Mouse (Mus musculus) ES-CJ7 (cell line): ENCODE results near the gene Atp13a5.
A peak's percentile ranks its signal among the peaks of the same experiment; 100 is the strongest.

Experiments
- DNase-seq: peaks from one replicate; pipeline ENCODE4 v3.0.0; 2011; ENCODE audit warnings: low read depth, low spot score

Atp13a5 gene

DNA sequence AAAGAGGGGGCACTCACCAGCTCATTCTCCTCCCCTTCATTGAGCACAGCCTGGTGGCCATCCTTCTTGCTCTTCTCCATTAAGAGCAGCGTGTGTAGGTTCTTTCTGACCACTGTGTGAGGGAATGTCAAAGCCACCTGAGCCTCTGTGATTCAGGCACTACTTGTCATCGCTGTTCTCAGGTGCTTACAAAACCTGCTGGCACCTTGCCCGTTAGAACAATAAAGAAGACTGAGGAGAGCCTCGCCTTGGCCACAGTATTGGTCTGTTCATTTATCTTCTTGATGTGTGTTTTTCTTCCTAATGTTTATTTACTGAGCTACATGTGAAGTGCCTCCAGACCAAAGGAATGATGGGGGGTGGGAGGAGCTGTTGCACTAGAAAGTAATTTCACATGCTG is at the start of gene Atp13a5:
Gene Atp13a5, minus strand, starts transcription at position 275 of the 400 bp plus-strand sequence.
- DNase-seq, result no peak

DNA sequence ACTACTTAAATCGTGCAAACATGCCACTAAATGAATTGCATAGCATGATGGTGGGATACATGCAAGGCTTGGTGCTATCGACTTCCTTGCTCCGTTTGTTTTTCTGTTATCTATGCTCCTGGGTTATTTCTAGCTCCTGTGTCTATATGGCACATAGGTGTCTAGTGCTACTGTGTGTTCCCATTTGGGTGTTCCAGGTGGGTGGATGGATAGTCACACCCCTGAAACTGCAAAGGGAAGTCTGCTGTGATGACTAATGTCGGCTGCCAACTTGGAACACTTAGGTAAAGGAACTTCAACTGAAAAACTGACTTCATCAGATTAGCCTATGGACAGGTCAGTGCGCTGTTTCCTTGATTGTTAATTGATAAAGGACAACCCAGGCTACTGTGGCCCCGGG is 36.3 kb upstream of the Atp13a5 start:
- DNase-seq, result no peak

DNA sequence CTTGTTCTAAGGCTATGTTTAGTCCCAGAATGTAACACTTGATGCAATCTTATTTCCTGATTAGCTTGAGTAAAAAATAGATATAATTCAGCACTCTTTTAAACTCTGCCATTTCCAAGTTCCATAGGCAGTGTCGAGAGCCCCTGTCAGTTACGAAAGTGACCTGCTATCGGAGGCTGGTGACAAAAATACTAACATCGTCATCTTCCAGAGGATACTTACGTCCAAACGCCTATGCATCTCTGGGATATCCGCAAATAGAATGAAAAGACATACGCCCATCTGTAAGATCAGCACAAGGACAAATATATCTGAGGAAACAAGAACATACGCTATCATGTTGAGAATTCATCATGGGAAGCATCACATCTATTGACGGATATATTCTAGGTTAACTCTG is 28.8 kb upstream of the Atp13a5 start:
- DNase-seq, result no peak

DNA sequence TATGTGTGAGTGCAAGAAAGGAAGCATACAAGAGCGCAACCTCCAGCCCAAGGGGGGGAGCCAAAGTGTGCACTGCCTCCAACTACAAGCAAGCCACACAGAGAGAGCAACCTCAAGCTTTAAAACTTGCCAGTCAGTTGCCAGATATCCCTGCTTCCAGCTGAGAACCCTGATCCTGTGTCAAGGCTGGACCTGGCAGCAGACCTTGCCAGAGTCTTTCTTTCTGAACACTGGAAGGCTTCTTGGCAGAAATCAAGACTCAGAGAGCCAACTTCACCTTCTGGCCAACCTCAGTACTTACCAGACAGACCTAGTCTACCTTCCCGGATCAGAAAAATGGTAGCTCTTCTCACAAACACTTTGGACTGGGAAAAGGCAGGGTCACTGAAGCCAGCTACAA is 20.5 kb upstream of the Atp13a5 start:
- no peak for DNase-seq

DNA sequence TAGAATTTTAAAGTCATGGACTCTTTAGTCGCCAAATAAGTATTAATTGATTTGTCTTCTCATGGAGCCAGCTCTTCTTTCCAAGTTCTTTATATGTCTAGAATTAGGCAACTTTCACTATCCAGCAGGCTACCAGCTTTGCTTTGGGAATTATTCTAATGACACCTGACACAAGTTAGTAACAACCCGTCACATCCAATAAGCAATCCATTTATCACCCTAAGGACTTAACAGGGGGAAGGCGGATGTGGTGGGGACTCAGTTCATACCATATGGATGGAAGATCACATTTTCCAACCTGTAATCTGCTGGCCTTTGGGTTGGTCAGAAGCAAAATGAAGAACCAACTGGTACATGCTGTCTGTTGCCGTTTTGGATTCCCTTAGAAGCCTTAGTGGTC is 6.2 kb upstream of the Atp13a5 start:
- DNase-seq, result no peak

DNA sequence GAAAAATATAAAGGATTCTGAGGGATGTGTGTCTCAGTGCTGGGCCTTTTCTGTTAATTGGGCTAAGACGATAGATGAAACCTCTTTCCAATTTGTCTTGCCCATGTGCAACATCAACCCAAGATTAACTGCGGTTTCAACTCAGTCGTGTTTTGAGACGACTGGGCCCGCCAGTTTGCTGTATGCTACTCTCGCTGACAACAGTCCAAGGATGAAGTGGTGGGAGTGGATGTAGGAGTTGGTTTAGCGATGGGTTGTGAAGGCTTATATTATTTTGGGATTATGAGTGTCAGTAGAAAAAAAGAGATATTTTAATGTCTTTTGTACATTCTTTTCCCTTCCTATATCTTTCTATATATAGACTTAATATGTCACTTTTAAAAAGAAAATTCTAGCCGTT is 3.9 kb downstream of the Atp13a5 start:
- DNase-seq, result no peak

DNA sequence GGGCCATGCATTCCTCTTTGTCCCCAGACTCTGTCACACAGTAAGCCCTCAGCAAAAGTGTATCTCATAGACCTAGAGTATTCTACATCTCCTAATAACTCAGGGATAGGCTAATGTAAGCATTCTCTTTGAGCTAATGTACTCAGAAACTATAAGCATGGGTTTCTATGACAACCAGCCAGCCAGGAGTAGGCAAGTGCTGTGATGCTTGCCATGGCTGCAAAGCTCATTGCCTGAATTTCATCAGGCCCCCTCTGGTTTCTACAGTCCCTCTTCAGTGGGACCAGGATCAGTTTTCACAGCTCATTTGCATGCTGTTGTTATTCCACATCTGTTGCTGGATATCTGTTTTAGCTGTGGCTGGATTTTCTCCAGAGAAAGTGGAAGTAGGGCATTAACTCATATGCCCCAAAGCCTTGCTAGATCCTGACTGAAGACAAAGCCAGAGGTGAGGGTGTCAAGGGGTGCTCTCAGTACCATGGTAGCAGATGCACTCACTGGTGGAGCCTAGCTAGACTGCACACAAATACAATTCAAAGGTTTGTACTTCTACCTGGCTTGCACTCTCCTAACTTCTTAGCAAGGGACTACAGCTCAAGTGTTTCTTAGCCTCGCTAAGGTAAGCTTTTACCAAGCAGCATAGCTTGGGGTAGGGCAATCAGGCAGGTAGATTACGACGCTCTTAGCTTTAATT is 47.0 kb downstream of the Atp13a5 start:
- DNase-seq, result no peak

DNA sequence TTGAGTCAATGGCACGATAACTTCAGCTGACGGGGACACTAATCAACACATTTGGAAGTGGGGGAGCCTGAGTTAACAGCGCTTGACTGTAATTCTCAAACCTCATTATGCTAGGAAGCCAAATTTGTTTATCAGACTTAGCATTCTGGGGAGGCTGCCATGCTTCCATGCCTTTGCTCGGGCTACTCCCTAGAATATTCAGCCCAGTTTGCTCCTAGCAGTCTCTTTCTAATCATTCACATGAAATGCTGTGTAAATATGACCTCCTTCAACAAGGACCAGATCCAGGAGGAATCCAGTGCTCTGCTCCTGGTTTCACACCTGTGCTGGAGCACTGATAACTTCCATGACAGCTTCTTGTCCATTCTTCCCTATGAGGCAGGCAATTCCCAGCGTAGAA is 47.6 kb downstream of the Atp13a5 start:
- DNase-seq, result no peak

DNA sequence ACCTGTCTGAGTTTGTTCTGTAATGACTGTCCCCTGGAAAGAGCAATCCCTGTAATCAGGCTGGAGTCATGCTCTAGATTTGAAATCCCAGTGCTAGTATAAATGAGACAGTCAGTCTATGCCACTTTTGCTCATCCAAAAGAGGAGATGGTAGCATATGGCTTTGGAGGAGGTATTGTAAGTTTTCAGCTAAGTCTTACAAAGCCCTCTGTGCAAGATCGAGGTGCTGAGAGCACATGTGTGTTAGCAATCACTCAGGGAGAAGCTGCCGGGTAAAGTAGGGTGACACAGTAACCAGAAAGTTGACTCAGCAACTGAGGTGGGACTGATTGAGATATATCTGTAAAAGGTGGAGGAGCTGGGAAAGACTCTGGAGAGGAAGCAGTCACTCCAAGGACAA is 49.3 kb downstream of the Atp13a5 start:
- DNase-seq, result no peak

DNA sequence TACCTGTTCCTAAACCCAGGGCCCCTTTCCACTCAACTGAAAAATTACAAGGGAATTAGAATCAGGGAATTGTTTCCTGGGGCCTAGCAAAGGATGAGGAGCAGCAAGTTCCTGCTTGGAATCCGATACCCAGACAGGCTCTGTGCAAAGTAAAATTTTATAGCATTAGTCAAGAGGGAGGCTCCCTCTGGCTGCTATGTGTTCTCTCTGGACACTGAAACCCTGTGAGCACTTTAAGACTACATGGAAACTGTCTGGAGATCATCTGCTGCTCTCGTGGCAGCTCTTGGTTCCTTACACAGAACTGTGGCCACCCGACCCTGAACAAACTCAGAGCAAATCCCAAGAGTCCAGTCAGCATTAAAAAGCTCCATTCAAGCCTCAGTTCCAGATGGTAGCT is 50.6 kb downstream of the Atp13a5 start:
- no peak for DNase-seq

DNA sequence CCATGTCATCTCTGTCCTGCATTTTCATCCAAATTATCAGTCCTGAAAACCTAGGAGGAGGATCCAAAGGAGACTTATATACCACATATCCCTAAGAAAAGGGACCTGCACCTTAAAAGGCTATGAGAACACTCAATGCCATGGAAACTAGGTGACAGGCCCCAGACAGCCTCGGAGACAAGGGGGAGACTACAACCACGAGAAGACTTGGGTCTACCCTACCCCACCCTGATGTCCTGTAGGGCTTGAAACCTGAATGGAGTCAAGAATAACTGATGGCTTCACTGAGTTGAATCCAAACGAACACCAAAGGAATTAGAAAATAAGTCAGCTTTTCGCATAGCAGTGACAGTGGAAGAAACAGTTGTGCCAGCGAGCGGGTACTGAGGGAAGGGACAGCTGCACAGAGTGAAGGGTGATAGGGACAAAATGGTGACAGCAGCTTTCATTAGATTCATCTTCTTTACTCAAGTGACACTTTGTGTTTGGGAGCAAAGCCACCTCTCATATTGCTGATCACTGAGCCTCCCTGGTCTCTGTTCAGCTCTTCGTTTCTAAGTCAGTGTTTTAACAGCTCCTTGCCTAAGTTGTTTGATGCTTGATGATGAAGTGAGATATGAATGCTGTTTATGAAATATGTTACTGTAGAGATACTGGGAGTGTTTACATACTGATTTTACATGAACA is 53.2 kb downstream of the Atp13a5 start:
- no peak for DNase-seq

DNA sequence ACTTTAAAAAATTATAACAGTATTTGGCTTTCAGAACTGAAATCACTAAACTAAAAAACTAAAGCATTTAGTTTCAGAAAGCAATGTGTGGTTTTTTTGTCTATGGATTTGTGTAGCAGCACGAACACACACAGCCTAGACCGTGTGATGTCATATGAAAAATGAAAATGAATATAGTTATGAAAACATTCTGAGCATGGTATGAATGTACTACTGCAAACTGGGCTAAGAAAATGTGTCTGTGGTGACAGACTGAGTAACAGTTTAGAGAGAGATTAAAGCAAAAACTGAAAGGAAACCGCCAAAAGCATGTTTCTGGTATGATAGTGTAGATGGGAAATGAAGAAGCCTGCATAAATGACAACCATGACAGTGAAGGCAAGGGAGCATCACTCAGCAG is 57.8 kb downstream of the Atp13a5 start:
- DNase-seq, result no peak

DNA sequence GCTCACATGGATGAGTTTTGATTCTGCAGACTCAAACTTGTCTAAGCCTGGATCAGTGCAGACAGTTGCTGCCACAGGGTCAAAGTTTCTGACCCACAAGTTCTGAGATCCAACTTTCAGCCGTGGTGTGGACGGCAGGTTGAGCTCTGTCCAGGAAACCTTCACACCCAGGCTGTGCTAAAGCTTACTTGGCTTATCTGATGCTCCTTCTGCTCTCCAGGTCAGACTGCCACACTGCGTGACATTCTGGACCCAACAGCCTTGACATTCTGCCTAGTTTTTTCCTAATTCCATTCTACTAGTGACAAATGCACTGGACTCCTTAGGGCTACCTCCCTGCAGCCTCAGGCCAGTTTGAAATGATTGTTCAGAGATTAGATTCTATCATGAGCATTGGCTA is 63.1 kb downstream of the Atp13a5 start:
- DNase-seq, result no peak

DNA sequence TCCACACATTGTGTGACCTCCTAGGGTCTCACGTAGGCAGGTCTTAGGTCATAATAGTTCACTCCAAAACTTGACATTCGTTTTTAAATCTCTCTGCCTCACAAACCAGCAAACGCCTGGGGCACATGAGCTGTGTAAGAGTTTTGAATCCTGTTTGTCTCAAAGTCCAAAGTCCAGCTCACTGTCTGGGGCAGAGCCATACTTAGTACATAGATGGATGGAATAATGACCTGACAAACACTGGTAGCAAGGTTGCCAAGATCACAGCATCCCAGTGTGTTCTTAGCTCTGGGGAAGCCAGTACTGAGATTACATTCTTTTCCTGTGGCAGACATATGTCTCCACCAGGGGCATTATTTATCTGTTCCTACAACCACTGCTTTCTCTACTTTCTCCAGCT is 63.5 kb downstream of the Atp13a5 start:
- DNase-seq, result no peak

DNA sequence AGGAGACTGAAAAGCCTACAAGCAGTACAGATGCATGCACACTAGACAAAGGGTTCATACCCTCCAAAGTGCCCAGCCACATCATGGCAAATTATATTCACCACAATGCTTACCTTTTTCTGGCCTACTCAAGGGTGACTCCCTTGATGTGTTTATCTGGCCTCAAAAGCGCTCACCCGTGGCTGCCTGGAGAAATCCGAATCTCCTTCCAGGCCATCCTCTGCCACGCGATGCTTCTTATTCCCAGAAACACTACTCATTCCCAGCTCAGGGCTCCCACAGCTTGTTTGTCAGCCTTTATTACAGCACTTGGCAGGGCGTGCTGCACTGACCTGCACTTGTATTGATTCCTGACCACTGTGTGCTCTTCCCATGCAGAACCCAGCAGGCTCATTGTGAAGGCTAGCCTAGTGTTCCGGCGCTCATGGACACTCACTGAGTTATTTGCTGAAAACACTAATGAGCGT is 80.9 kb downstream of the Atp13a5 start:
- DNase-seq, result no peak

DNA sequence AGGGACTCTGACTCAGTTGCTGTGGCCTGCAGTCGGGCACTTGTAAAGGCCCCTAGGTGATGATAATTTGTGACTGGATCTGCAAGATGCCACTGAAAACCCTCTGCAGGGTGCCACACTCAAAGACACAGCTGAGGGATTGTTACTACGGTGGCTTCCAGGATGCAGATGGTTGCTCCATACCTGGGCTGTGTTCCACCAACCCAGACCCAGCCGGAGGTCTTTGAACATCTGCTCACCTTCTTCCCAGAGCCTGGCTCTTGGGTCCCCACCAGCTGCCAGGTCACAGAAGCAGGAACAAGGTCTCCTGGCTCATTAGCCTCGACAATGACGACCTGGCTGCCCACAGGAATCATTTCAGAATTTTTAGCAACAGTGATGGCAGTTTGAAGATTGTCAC is 97.8 kb downstream of the Atp13a5 start:
- no peak for DNase-seq

DNA sequence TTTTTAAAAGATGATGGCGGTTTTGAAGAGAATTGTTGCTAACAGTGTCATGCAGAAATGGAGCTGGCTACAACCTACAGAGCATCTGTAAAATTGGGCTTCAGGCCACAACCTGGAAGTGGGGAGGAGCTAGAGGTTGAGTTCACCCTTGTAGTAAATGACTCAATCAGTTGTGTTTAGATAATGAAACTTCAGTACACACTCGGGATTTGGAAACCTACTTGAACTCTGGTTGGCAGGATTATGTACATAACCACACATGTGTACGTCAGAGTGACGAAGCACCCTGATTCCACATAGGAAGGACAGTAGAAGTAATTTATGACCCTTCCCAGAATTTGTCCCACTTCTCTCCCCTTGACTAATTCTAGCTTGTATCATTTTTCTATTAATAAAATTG is 124.2 kb downstream of the Atp13a5 start:
- DNase-seq, result no peak

DNA sequence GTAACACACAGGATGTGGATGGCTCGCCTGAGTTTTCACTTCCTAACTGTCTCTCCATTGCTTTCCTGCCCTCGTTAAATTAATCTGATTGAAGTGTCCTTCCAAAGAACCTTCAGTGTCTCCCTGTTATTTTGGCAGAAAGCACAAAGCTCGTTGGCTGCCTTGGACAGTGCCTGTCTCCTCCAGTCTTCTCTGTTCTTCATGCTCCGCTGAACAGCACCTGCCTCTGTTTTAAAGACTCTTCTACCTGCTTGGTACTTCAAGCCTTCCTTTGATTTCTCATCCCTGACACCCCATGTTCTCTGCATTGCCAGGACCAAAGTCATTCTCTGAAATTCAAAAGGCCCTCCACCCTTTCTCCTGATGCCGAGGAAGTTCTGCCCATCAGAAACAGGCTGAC is 142.6 kb downstream of the Atp13a5 start:
- DNase-seq, result no peak

DNA sequence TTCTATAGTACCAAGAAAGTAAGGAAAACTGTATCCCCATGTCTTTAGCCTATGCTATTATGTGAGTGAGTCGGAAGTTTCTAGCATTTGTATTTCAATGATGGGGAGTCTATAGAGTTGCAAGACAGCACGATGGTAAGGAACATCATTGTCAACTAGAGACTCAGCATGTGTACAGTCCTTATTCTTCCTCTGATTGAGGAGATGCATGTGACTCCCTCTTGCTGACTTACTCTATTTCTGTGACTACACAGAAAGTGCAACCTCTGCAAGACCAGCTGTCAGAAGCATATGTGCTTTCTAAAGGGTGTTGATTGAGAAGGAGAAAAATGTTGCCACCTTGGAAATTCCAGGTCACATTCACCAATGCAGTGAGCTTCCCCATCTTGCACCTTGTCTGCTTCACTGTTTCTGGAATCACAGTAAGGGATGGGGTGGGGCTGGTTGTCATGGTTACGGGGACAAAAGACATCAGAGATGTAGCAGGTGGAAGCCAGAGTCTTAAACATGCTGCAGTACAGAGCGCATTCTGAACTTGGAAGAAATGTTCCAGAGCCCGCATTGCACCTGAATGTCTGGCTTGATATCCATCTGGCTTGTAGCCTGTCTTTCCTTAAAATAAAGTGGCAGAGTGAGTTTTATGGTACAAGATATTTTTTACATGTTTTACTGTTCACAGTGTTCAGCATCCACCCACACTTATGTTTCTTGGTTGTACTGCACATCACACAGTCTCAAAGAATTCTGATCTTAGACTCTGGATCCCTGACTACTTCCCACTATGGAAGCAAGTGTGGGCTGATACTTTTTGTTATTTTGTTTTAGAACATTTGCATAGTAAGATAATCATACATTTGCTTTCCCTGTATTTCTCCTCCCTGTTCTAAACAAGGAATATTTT is 161.9 kb downstream of the Atp13a5 start:
- peak; percentile 29 for DNase-seq

DNA sequence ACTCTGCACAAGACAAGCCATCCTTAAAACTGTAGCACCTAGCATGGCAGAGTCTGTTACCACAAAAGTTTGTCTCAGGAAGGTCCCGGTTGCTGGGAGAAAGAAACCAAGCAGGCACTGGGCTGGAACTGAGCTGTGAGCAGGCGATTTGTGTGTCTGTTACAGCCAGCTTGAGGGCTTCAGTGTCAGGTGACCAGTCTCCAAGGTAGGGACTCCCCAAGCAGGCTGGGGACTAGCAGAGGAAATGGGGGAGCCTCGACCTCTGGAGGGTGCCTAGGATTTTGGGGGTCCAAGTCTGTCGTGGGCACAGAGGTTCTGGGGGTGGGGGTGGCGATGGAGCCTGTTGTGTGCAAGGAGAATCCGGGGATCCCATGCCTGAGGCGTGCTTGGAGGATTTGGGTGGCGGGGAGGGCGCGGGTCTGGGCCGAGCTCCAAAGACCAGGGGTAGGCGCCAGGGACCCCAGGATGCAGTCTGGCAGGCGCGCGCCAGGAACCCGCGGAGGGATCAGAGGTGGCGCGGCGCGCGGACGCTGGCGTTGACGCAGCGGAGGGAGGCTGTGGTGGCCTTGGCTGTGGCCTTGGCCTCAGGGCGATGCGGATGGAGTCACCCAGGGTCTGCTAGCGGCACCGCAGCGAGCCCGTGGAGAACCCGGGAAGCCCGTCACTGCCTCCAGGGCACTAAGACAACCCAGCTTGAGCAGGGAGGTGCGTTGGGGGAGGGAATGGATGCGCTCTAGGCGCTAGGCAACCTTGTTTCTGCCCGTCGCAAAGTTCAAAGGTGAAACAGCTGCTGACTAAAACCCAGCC is 168.7 kb downstream of the Atp13a5 start, which contains the start of gene Hrasls:
Gene Hrasls, plus strand, starts transcription at position 91 of the 807 bp plus-strand sequence.
- peak; percentile 41 for DNase-seq

DNA sequence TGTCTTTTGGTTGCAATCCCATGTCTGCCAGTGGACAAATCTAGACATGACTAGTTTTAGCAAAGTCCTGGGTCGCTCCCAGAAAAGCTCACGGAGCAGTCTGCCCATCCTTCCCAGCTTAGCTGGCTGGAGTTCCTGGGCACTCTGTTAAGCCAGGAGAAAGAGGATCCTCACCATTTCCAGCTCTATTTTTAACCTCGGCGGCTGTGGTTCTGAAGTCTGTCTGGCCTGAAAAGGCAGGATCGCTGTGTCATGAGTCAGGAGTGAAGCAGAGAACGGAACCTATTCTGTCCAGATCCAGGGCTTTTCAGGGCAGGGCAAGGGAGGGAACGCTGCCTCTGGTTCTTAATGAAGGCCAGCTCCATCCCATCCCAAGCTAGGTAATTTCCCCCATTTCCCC is 169.7 kb downstream of the Atp13a5 start:
- no peak for DNase-seq
